Mouse (Mus musculus): ENCODE data around the gene Tspan12. TPM values are rescaled to one million over a fixed set of nuclear protein-coding genes. Genes with fewer than 3 reads are reported as not detected.
A peak's percentile ranks its signal among the peaks of the same experiment; 100 is the strongest.
"Not testable (repeated sequence)": the region's sequence is repeated elsewhere in the genome, so short reads cannot be mapped to it uniquely, and the experiment has no call there.

Gene Tspan12
- 55.1 and 59.9 TPM in 2 replicates for polyA plus RNA-seq (2016; fragmentation: Nextera tagmentation; extraction: Ambion mirVana)

- Histone ChIP-seq H3K9me3 (no peaks in the 10 kb centered on the region), H3K4me3 (peak within 1 kb of the TSS; percentile 84), H3K27ac (peak within 1 kb of the TSS; percentile 96), H3K27me3 (ENCODE audit: poor library complexity, severe bottlenecking) (0 out of 2 replicates have a peak, but pooled peaks cover under 1% of the 10 kb centered on the region), H3K4me1 (peaks cover 23% of the 10 kb centered on the region), H3K36me3 (replicated peaks) (peaks cover 15% of the 10 kb centered on the region)
- no peak for DNase-seq (ENCODE audit: extremely low spot score, low spot score)
- WGBS = 3% methylated on average over 13 of the region's 13 CpGs
These were observed at the start of gene Tspan12 for GRCm38 (mm10) chr6:21852344-21852785. Gene Tspan12 (minus strand): TSS chr6:21852515.

- no peak overlapping the region for H3K4me3 ChIP-seq
- no peaks in the 10 kb centered on the region for H3K36me3 ChIP-seq (replicated peaks)
- no peaks in the 10 kb centered on the region for H3K4me1 ChIP-seq
- 88% methylated on average over 7 of the region's 7 CpGs for WGBS
- H3K27ac ChIP-seq = no peak overlapping the region
- H3K9me3 ChIP-seq = no peaks in the 10 kb centered on the region
- no peaks in the 10 kb centered on the region for H3K27me3 ChIP-seq (ENCODE audit: poor library complexity, severe bottlenecking)
- no peak for DNase-seq (ENCODE audit: extremely low spot score, low spot score)
These were observed 42.1 kb upstream of the Tspan12 start for GRCm38 (mm10) chr6:21894451-21894850.

GRCm38 (mm10) chr6:21889101-21889500, 36.8 kb upstream of the Tspan12 start:
- no peak for DNase-seq (ENCODE audit: extremely low spot score, low spot score)
- H3K9me3 ChIP-seq = no peaks in the 10 kb centered on the region
- H3K36me3 ChIP-seq (replicated peaks) = no peaks in the 10 kb centered on the region
- no peak overlapping the region for H3K4me3 ChIP-seq
- no peaks in the 10 kb centered on the region for H3K4me1 ChIP-seq
- H3K27me3 ChIP-seq (ENCODE audit: poor library complexity, severe bottlenecking) = no peaks in the 10 kb centered on the region
- WGBS = 91% methylated on average over 2 of the region's 2 CpGs
- no peak overlapping the region for H3K27ac ChIP-seq

- H3K36me3 ChIP-seq (replicated peaks); H3K4me3 ChIP-seq; DNase-seq (ENCODE audit: extremely low spot score, low spot score); H3K27ac ChIP-seq; H3K4me1 ChIP-seq; H3K9me3 ChIP-seq; H3K27me3 ChIP-seq (ENCODE audit: poor library complexity, severe bottlenecking): not testable (repeated sequence)
These were observed 35.7 kb upstream of the Tspan12 start for GRCm38 (mm10) chr6:21887971-21888370.

- no peaks in the 10 kb centered on the region for H3K27me3 ChIP-seq (ENCODE audit: poor library complexity, severe bottlenecking)
- WGBS = 84% methylated on average over 6 of the region's 6 CpGs
- H3K9me3 ChIP-seq = no peaks in the 10 kb centered on the region
- DNase-seq (ENCODE audit: extremely low spot score, low spot score) = no peak
- H3K27ac ChIP-seq = no peak overlapping the region
- no peaks in the 10 kb centered on the region for H3K4me1 ChIP-seq
- H3K36me3 ChIP-seq (replicated peaks) = no peaks in the 10 kb centered on the region
- H3K4me3 ChIP-seq = no peak overlapping the region
These were observed 27.2 kb upstream of the Tspan12 start for GRCm38 (mm10) chr6:21879496-21879895.

GRCm38 (mm10) chr6:21867310-21867709, 15.0 kb upstream of the Tspan12 start:
- no peak for DNase-seq (ENCODE audit: extremely low spot score, low spot score)
- no peaks in the 10 kb centered on the region for H3K9me3 ChIP-seq
- peaks cover 9% of the 10 kb centered on the region for H3K4me1 ChIP-seq
- H3K4me3 ChIP-seq = no peak overlapping the region
- WGBS = 67% methylated on average over 1 of the region's 1 CpGs
- H3K36me3 ChIP-seq (replicated peaks) = no peaks in the 10 kb centered on the region
- no peak overlapping the region for H3K27ac ChIP-seq
- H3K27me3 ChIP-seq (ENCODE audit: poor library complexity, severe bottlenecking) = no peaks in the 10 kb centered on the region

- no peak overlapping the region for H3K4me3 ChIP-seq
- no peaks in the 10 kb centered on the region for H3K36me3 ChIP-seq (replicated peaks)
- H3K27me3 ChIP-seq (ENCODE audit: poor library complexity, severe bottlenecking) = peaks cover 10% of the 10 kb centered on the region
- H3K9me3 ChIP-seq = no peaks in the 10 kb centered on the region
- peaks cover 17% of the 10 kb centered on the region for H3K4me1 ChIP-seq
- 71% methylated on average over 8 of the region's 8 CpGs for WGBS
- no peak overlapping the region for H3K27ac ChIP-seq
- no peak for DNase-seq (ENCODE audit: extremely low spot score, low spot score)
These were observed 11.9 kb upstream of the Tspan12 start for GRCm38 (mm10) chr6:21864179-21864578.

GRCm38 (mm10) chr6:21863561-21863960, 11.2 kb upstream of the Tspan12 start:
- Histone ChIP-seq H3K27ac (no peak overlapping the region), H3K9me3 (no peaks in the 10 kb centered on the region), H3K4me3 (no peak overlapping the region), H3K4me1 (peaks cover 17% of the 10 kb centered on the region), H3K36me3 (replicated peaks) (no peaks in the 10 kb centered on the region), H3K27me3 (ENCODE audit: poor library complexity, severe bottlenecking) (peaks cover 16% of the 10 kb centered on the region)
- no peak for DNase-seq (ENCODE audit: extremely low spot score, low spot score)
- 14% methylated on average over 1 of the region's 1 CpGs for WGBS

GRCm38 (mm10) chr6:21861316-21861715, 9.0 kb upstream of the Tspan12 start:
- H3K4me3 ChIP-seq = no peak overlapping the region
- 78% methylated on average over 2 of the region's 2 CpGs for WGBS
- peaks cover 30% of the 10 kb centered on the region for H3K4me1 ChIP-seq
- H3K27me3 ChIP-seq (ENCODE audit: poor library complexity, severe bottlenecking) = peaks cover 27% of the 10 kb centered on the region
- no peak overlapping the region for H3K27ac ChIP-seq
- DNase-seq (ENCODE audit: extremely low spot score, low spot score) = no peak
- H3K36me3 ChIP-seq (replicated peaks) = no peaks in the 10 kb centered on the region
- no peaks in the 10 kb centered on the region for H3K9me3 ChIP-seq

GRCm38 (mm10) chr6:21857843-21858242, 5.5 kb upstream of the Tspan12 start:
- Histone ChIP-seq H3K27ac (no peak overlapping the region), H3K27me3 (ENCODE audit: poor library complexity, severe bottlenecking) (peaks cover 27% of the 10 kb centered on the region), H3K36me3 (replicated peaks) (no peaks in the 10 kb centered on the region), H3K9me3 (no peaks in the 10 kb centered on the region), H3K4me1 (peaks cover 30% of the 10 kb centered on the region), H3K4me3 (no peak overlapping the region)
- peak; percentile 33 for DNase-seq (ENCODE audit: extremely low spot score, low spot score)
- WGBS = 24% methylated on average over 7 of the region's 7 CpGs

GRCm38 (mm10) chr6:21855921-21856320, 3.6 kb upstream of the Tspan12 start:
- 62% methylated on average over 7 of the region's 7 CpGs for WGBS
- H3K9me3 ChIP-seq = no peaks in the 10 kb centered on the region
- H3K4me1 ChIP-seq = peaks cover 31% of the 10 kb centered on the region
- no peak for DNase-seq (ENCODE audit: extremely low spot score, low spot score)
- H3K27me3 ChIP-seq (ENCODE audit: poor library complexity, severe bottlenecking) = peaks cover 27% of the 10 kb centered on the region
- no peaks in the 10 kb centered on the region for H3K36me3 ChIP-seq (replicated peaks)
- H3K4me3 ChIP-seq = no peak overlapping the region
- no peak overlapping the region for H3K27ac ChIP-seq

- H3K4me1 ChIP-seq = peaks cover 33% of the 10 kb centered on the region
- no peak overlapping the region for H3K4me3 ChIP-seq
- no peak for DNase-seq (ENCODE audit: extremely low spot score, low spot score)
- H3K36me3 ChIP-seq (replicated peaks) = peaks cover 5% of the 10 kb centered on the region
- H3K27ac ChIP-seq = no peak overlapping the region
- WGBS = 63% methylated on average over 6 of the region's 6 CpGs
- H3K27me3 ChIP-seq (ENCODE audit: poor library complexity, severe bottlenecking) = 0 out of 2 replicates have a peak, but pooled peaks cover 9% of the 10 kb centered on the region
- H3K9me3 ChIP-seq = no peaks in the 10 kb centered on the region
These were observed 1.0 kb upstream of the Tspan12 start for GRCm38 (mm10) chr6:21853342-21853741.

- under 1% methylated on average over 62 of the region's 62 CpGs for WGBS
- H3K36me3 ChIP-seq (replicated peaks) = peaks cover 20% of the 10 kb centered on the region
- peak overlapping the region; percentile 84 for H3K4me3 ChIP-seq
- peaks cover 23% of the 10 kb centered on the region for H3K4me1 ChIP-seq
- H3K27me3 ChIP-seq (ENCODE audit: poor library complexity, severe bottlenecking) = no peaks in the 10 kb centered on the region
- peak; percentile 82 for DNase-seq (ENCODE audit: extremely low spot score, low spot score)
- no peaks in the 10 kb centered on the region for H3K9me3 ChIP-seq
- peak overlapping the region; percentile 96 for H3K27ac ChIP-seq
These were observed 545 bp downstream of the Tspan12 start for GRCm38 (mm10) chr6:21851596-21852343.
